Mouse (Mus musculus) heart, embryonic 10.5 days (tissue): ENCODE measurements around the gene Eme1. TPM values are rescaled to one million over a fixed set of nuclear protein-coding genes. Genes with fewer than 3 reads are reported as not detected.

Experiments used
- DNase-seq: peaks from one replicate; pipeline ENCODE4 v3.0.0-alpha.2; 2017; ENCODE audit warnings: low spot score
- H3K27ac ChIP-seq: fragments of 300-500 bp; sonication (generic); 2 replicates; pipeline ENCODE4 v1.5.1; 2016; ENCODE audit warnings: mild to moderate bottlenecking
- H3K27me3 ChIP-seq: fragments of 300-500 bp; sonication (generic); 2 replicates; pipeline ENCODE4 v1.6.1; 2016; ENCODE audit warnings: mild to moderate bottlenecking; ENCODE audit not compliant: poor library complexity, insufficient read depth, severe bottlenecking
- H3K36me3 ChIP-seq: fragments of 300-500 bp; sonication (generic); 2 replicates; pipeline ENCODE4 v1.6.1; 2016; ENCODE audit warnings: mild to moderate bottlenecking, moderate library complexity
- H3K4me1 ChIP-seq: fragments of 300-500 bp; sonication (generic); 2 replicates; pipeline ENCODE4 v1.6.1; 2016; ENCODE audit warnings: mild to moderate bottlenecking
- H3K4me3 ChIP-seq: fragments of 300-500 bp; sonication (generic); 2 replicates; pipeline ENCODE4 v1.5.1; 2016; ENCODE audit warnings: mild to moderate bottlenecking, moderate library complexity
- H3K9me3 ChIP-seq: fragments of 300-500 bp; sonication (generic); 2 replicates; pipeline ENCODE4 v1.6.1; 2016; ENCODE audit warnings: mild to moderate bottlenecking, moderate library complexity
- WGBS: fragments of 180-500 bp; shearing (Covaris S2); methylation state at CpG from one replicate; pipeline ENCODE4 v1.1.7; 2016; 5-methylcytosine and 5-hydroxymethylcytosine counted together
- polyA plus RNA-seq: library from polyadenylated mRNA; unstranded; fragments of >200 nt; fragmentation: Nextera tagmentation; extraction: Ambion mirVana; gene quantifications from 2 replicates; pipeline ENCODE4 v1.2.1, GENCODE M21; 2016

Eme1 gene
- polyA plus RNA-seq, 1 experiment from 2014 or later = 33.4 TPM

DNA sequence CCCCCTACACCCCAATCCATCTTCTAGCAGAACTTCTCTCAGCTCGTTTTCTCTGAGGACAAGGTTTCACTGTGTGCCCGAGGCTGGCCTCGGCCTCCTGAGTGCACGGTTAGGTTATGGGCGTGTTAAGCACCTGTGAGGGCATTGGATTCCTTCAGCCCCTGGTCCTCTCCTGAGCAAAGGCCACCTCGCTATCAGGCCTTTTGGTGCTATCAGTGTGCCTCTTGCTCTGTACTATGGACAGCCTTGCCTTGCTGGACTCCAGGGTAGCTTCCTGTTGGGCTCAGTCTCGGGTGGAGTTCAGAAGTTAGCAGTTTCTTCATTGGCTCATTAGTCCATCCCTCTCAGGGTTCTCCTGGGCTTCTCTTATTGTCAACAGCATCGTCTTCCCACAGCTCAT is 20.8 kb downstream of the Eme1 start:
- Histone ChIP-seq H3K4me1 (peaks cover 7% of the 10 kb centered on the region; the same call in 1 of the 2 replicates), H3K36me3 (peaks cover 68% of the 10 kb centered on the region), H3K9me3 (no peaks in the 10 kb centered on the region), H3K27ac (no peak overlapping the region), H3K4me3 (no peak overlapping the region), H3K27me3 (no peaks in the 10 kb centered on the region)
- no peak for DNase-seq
- WGBS = 87% methylated on average over 8 of the region's 8 CpGs

DNA sequence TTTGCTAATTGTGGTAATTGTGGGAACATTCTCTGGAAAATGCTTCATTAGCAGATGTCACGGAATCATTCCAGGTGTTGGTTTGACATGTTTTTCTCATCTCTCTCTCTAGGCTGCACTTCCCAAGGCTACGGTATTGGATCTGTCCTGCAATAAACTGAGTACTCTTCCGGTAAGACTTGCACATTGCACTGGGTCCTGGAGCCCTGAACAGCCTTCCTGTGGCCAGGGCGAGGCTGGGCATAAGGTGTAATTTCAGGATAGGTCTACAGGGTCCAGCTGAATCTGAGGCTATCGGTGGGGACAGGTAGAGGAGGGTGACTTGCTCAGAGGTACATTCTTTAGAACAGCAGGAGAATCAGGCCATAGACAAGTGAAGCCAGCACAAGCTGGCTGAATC is 21.8 kb downstream of the Eme1 start:
- no peak for DNase-seq
- Histone ChIP-seq H3K4me3 (no peak overlapping the region), H3K9me3 (no peaks in the 10 kb centered on the region), H3K27ac (no peak overlapping the region), H3K36me3 (peaks cover 58% of the 10 kb centered on the region), H3K27me3 (no peaks in the 10 kb centered on the region), H3K4me1 (peaks cover 7% of the 10 kb centered on the region; the same call in 1 of the 2 replicates)
- 94% methylated on average over 5 of the region's 5 CpGs for WGBS

GRCm38 (mm10) chr11:94630199-94631011 is 23.4 kb downstream of the Eme1 start:
- H3K27me3 ChIP-seq = no peaks in the 10 kb centered on the region
- H3K4me3 ChIP-seq = peak overlapping the region; percentile 98
- H3K4me1 ChIP-seq = peaks cover 7% of the 10 kb centered on the region; the same call in 1 of the 2 replicates
- no peaks in the 10 kb centered on the region for H3K9me3 ChIP-seq
- WGBS = 13% methylated on average over 26 of the region's 26 CpGs
- H3K36me3 ChIP-seq = peaks cover 42% of the 10 kb centered on the region
- no peak for DNase-seq
- H3K27ac ChIP-seq = peak overlapping the region; percentile 92

DNA sequence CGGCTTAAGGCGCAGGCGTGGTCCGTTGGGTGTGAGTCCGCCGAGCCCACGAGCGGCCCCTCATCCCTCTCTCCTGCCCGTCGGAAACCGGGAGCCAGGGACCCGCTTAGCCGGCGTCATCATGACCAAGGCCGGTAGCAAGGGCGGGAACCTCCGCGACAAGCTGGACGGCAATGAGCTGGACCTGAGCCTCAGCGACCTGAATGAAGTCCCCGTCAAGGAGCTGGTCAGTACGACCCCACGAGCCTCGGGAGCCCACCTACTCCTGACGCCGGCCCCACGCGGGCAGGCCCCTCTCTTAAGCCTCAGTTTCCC is 23.9 kb downstream of the Eme1 start:
- Histone ChIP-seq H3K4me3 (peak overlapping the region; percentile 98), H3K4me1 (peaks cover 7% of the 10 kb centered on the region; the same call in 1 of the 2 replicates), H3K9me3 (no peaks in the 10 kb centered on the region), H3K27ac (peak overlapping the region; percentile 92), H3K36me3 (peaks cover 37% of the 10 kb centered on the region), H3K27me3 (no peaks in the 10 kb centered on the region)
- DNase-seq = no peak
- whole genome bisulfite sequencing = 0% methylated on average over 28 of the region's 28 CpGs

GRCm38 (mm10) chr11:94629199-94629883 is 24.4 kb downstream of the Eme1 start, which contains the start of gene Lrrc59:
Gene Lrrc59, plus strand, starts transcription at chr11:94629767.
- peak within 1 kb of the TSS; percentile 92 for H3K27ac ChIP-seq
- DNase-seq = peak; percentile 97
- H3K36me3 ChIP-seq = peaks cover 32% of the 10 kb centered on the region
- no peaks in the 10 kb centered on the region for H3K27me3 ChIP-seq
- H3K4me3 ChIP-seq = peak within 1 kb of the TSS; percentile 98
- H3K9me3 ChIP-seq = no peaks in the 10 kb centered on the region
- peaks cover 7% of the 10 kb centered on the region; the same call in 1 of the 2 replicates for H3K4me1 ChIP-seq
- WGBS = 4% methylated on average over 40 of the region's 41 CpGs

DNA sequence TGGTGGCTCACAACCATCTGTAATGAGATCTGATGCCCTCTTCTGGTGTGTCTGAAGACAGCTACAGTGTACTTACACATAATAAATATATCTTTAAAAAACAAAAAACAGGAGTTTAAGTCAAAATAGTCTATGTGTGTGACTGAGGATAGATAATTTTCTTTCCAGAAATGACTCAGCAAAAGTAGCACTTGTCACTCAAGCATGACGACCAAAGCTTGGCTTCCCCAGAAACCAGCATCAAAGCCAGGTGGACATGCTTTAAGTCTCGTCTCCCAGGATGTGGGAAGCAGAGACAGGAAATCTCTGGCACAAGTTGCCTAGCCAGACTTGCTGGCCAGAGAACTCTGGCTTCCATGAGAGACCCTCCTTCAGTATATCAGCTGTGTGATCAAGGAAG is 31.6 kb downstream of the Eme1 start:
- no peaks in the 10 kb centered on the region for H3K36me3 ChIP-seq
- DNase-seq = no peak
- no peak overlapping the region for H3K27ac ChIP-seq
- H3K9me3 ChIP-seq = no peaks in the 10 kb centered on the region
- H3K4me1 ChIP-seq = no peaks in the 10 kb centered on the region
- H3K27me3 ChIP-seq = no peaks in the 10 kb centered on the region
- WGBS = 72% methylated on average over 2 of the region's 2 CpGs
- H3K4me3 ChIP-seq = no peak overlapping the region

- H3K4me3 ChIP-seq = no peak overlapping the region
- H3K9me3 ChIP-seq = no peaks in the 10 kb centered on the region
Observed at GRCm38 (mm10) chr11:94621458-94621852, 32.3 kb downstream of the Eme1 start.

DNA sequence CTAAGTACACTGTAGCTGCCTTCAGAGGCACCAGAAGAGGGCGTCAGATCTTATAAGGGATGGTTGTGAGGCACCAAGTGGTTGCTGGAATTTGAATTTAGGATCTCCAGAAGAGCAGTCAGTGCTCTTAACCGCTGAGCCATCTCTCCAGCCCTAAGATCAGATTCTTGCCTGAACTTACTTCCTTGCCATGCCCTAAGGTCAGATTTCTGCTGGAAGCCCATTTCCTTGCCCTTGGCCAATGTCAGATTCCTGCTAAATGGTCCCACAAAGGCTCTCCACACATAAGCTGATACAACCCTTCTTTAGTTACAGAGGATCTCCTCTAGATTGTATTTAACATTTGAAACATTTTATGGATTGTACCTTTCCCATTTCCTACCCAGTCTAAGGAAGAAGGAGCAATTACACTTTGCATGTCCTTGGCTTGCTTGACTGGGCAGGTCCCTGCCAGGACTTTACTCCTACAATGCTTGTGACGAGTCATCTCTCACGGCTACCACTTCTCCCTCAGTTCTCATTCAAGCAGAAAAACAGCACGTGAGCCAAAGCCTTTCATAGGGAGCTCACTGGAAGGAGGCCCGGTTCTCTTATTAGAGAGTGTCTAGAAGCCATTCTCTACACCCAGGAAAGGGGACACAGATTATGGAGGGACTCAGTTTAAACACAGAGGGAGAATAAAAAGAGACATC is 32.9 kb downstream of the Eme1 start:
- 64% methylated on average over 6 of the region's 6 CpGs for WGBS
- DNase-seq = no peak
- Histone ChIP-seq H3K4me1 (no peaks in the 10 kb centered on the region), H3K36me3 (no peaks in the 10 kb centered on the region), H3K9me3 (no peaks in the 10 kb centered on the region), H3K4me3 (no peak overlapping the region), H3K27ac (no peak overlapping the region), H3K27me3 (no peaks in the 10 kb centered on the region)

More at GRCm38 (mm10) chr11:94621458-94621852, 32.3 kb downstream of the Eme1 start:
- Histone ChIP-seq H3K4me1 (no peaks in the 10 kb centered on the region), H3K27ac (no peak overlapping the region), H3K27me3 (no peaks in the 10 kb centered on the region), H3K36me3 (no peaks in the 10 kb centered on the region)
- DNase-seq = no peak

DNA sequence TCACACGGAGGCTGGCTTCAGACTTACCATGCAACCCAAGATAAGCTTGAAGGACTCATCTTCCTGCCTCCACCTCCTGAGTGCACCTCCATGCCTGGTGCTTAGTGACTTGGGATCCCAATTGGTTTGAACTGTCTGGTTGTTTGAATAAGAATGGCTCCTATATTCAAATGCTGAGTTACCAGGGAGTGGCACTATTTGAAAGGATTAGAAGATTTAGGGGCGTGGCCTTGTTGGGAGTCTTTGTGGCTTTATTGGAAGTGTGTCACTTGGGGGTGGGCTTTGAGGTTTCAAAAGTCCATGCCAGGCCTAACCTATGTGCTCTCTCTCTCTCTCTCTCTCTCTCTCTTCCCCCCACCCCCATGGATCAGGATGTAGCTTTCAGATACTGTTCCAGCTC is 36.1 kb downstream of the Eme1 start:
- WGBS = 81% methylated on average over 2 of the region's 2 CpGs
- no peak for DNase-seq
- no peak overlapping the region for H3K4me3 ChIP-seq
- peaks cover 7% of the 10 kb centered on the region; the same call in 1 of the 2 replicates for H3K27me3 ChIP-seq
- H3K36me3 ChIP-seq = no peaks in the 10 kb centered on the region
- H3K4me1 ChIP-seq = no peaks in the 10 kb centered on the region
- no peak overlapping the region for H3K27ac ChIP-seq
- H3K9me3 ChIP-seq = no peaks in the 10 kb centered on the region

GRCm38 (mm10) chr11:94615494-94615893 is 38.3 kb downstream of the Eme1 start:
- Histone ChIP-seq H3K4me3 (no peak overlapping the region), H3K36me3 (no peaks in the 10 kb centered on the region), H3K4me1 (no peaks in the 10 kb centered on the region), H3K9me3 (no peaks in the 10 kb centered on the region), H3K27me3 (peaks cover 7% of the 10 kb centered on the region; the same call in 1 of the 2 replicates), H3K27ac (no peak overlapping the region)
- no peak for DNase-seq
- WGBS = 13% methylated on average over 4 of the region's 4 CpGs

GRCm38 (mm10) chr11:94614603-94615002 is 39.2 kb downstream of the Eme1 start:
- no peaks in the 10 kb centered on the region for H3K4me1 ChIP-seq
- H3K27me3 ChIP-seq = peaks cover 7% of the 10 kb centered on the region; the same call in 1 of the 2 replicates
- DNase-seq = no peak
- WGBS = 79% methylated on average over 4 of the region's 4 CpGs
- no peaks in the 10 kb centered on the region for H3K9me3 ChIP-seq
- H3K36me3 ChIP-seq = no peaks in the 10 kb centered on the region
- no peak overlapping the region for H3K4me3 ChIP-seq
- no peak overlapping the region for H3K27ac ChIP-seq

DNA sequence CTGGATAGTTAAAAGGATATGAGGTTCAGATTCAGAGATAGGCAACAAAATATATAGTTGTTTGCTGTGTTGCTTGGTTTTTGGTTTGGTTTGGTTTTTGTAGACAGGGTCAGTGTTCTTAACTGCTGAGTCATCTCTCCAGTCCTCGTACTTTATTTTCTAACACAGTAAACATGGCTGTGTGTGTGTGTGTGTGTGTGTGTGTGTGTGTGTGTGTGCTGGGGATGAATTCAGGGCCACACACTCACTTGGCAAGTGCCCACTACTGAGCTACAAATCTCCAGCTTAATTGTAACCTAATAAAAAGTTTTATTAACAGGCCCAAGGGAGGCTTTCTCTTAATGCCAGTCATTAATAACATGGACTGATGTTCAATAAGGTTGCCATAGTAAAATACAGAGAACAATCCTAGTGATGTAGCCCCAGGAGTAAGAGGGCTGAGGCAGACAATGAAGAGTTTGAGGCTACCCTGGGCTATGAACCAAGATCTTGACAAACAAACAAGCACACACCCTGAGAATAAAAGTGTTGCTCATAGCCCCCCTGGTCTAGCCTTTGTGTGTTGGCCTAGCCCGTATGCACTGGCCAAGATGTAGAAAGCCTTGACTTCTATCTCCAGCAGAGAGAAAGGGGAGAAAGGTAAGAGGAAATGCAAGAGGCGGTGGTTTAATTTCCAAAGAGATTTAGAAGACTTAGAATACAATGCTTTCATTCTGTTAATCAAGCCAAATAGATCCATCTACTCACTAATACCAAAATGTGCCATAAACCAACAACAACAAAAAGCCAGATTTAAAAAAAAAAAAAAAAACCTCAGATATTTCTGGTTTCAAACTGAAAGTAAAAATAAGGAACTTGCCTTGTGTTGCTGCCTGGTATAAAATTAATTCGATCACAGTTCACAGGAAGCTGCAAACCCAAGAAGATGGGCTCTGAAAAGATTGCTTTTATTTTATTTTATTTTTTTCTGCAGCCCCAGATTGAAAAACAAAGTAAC is 42.7 kb downstream of the Eme1 start:
- DNase-seq = no peak
- Histone ChIP-seq H3K4me3 (no peak overlapping the region), H3K27me3 (peaks cover 7% of the 10 kb centered on the region; the same call in 1 of the 2 replicates), H3K9me3 (no peaks in the 10 kb centered on the region), H3K36me3 (no peaks in the 10 kb centered on the region), H3K27ac (no peak overlapping the region), H3K4me1 (no peaks in the 10 kb centered on the region)
- 72% methylated on average over 4 of the region's 4 CpGs for WGBS
